7 mouse cellular contexts compared by ENCODE assay signal in the genomic region with DNA sequence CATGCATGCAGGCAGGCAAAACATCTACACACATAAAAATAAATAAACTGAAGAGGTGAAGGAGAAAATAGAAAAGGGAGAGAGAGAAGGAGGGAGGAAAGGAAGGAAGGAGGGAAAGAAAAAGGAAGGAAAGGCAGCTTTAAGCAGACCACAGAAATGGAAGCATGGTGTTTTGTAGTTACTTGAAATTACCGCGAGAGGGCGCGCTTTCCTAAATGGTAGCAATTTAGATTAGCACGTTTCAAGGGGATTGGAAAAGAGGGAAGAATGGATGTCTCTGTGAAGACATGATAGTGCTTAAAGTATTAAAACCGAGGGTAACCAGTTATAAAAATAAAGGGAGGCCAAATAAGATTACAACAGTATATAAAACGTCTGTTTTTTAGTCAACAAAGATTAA. TPM values are rescaled to one million over a fixed set of nuclear protein-coding genes. Genes with fewer than 3 reads are reported as not detected.
DNase-seq lines count a peak whose midpoint lies in the region; ATAC-seq and TF ChIP-seq lines count a peak whose summit lies in the region.

No protein-coding gene starts in this region.

- no peaks in the 10 kb centered on the region for H3K27me3 ChIP-seq in kidney, embryonic 15.5 days
- no peaks in the 10 kb centered on the region for H3K27me3 ChIP-seq in E14TG2a.4 (ENCODE audit: insufficient read depth, low read length)

- H3K4me3 ChIP-seq in kidney, embryonic 15.5 days (replicated peaks): no peak overlapping the region
- H3K4me3 ChIP-seq in E14TG2a.4 (replicated peaks; ENCODE audit: low read length): no peak overlapping the region

- no peak overlapping the region for H3K27ac ChIP-seq in kidney, embryonic 15.5 days

- peak; percentile 18 for DNase-seq in kidney, adult 9 months
- DNase-seq in NIH3T3 (ENCODE audit: low read depth): peak; percentile 79
- DNase-seq in cerebellum, postnatal 36 days: peak; percentile 31 to 46
- peak; percentile 4 for DNase-seq in large intestine, adult 2 months (ENCODE audit: low read depth, low spot score)
- DNase-seq in right cerebral cortex, postnatal 10 days (ENCODE audit: low spot score in 2 of 2): peak; percentile 35 to 59

- H3K4me1 ChIP-seq in kidney, embryonic 15.5 days: no peaks in the 10 kb centered on the region
- H3K4me1 ChIP-seq in E14TG2a.4 (replicated peaks; ENCODE audit: low read depth, low read length): no peaks in the 10 kb centered on the region

- no peaks in the 10 kb centered on the region for H3K9me3 ChIP-seq in kidney, embryonic 15.5 days (replicated peaks)
- H3K9me3 ChIP-seq in E14TG2a.4 (ENCODE audit: low read length): no peaks in the 10 kb centered on the region

- peak; percentile 44 for TF ChIP-seq CTCF in E14TG2a.4 (conservative IDR thresholded peaks at IDR 0.05; ENCODE audit: low read length)

- WGBS in kidney, embryonic 15.5 days: 4% methylated on average over 7 of the region's 7 CpGs
- WGBS in large intestine, adult 2 months: 3% methylated on average over 7 of the region's 7 CpGs

- ATAC-seq in kidney, embryonic 15.5 days (replicated peaks; ENCODE audit: low FRiP score): no peak

- no peak overlapping the region for H3K4me2 ChIP-seq in kidney, embryonic 15.5 days

- no peak overlapping the region for H3K9ac ChIP-seq in kidney, embryonic 15.5 days

- H3K36me3 ChIP-seq in kidney, embryonic 15.5 days: no peaks in the 10 kb centered on the region
- H3K36me3 ChIP-seq in E14TG2a.4 (ENCODE audit: insufficient read depth, low read length): no peaks in the 10 kb centered on the region

RNA-seq across cellular contexts. Expression of a gene that starts 58.3 kb away (rescaled TPM):
- 154 and 157 TPM in 2 replicates for polyA plus RNA-seq in kidney, embryonic 15.5 days (2015; fragmentation: Nextera tagmentation; extraction: Ambion mirVana)
- polyA plus RNA-seq in large intestine, adult 2 months (2012; rRNA removed): 35.4 and 64.3 TPM in 2 replicates

Comparison
In these comparisons a context has a peak if more than half of its experiments do, and no peak if none do; other contexts are left out.
1. DNase-seq: peak in every context shown above with its lines; median percentile 79 in NIH3T3; 47 in right cerebral cortex, postnatal 10 days; 38 in cerebellum, postnatal 36 days; 18 in kidney, adult 9 months; 4 in large intestine, adult 2 months.